Mouse (Mus musculus): ENCODE results near the gene Traf6.

DNA sequence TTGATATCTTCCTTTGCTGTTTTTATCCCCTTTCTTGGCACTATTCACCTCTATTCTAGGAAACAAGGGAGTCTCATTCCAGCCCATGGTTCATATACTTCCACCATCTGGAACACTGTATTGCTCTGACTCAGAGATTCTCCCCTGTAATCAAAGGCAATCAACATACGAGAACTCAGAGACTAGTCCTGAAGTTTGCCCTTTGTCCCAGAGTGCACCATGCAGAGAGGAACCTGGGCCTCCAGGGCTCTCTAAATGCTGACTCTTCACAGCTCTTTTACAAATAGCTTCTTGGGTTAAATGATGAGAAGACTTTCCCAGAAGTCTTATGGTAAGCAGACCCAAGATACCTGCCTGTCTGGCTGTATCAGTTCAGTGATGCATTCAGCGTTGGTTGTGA, 17.7 kb upstream of the Traf6 start:
- TF ChIP-seq CTCF (IDR thresholded peaks at IDR 0.05; ENCODE audit: borderline replicate concordance, insufficient read depth, low read length): no peak
- no peak for TF ChIP-seq POLR2A (IDR thresholded peaks at IDR 0.05; ENCODE audit: low read depth, low read length)

Measured in embryonic fibroblast, embryonic 13.5 days (primary cell).